Mouse (Mus musculus) hindlimb bud, embryonic 11.5 days (tissue): Measurements from ENCODE around the gene Wfdc12.

Source experiments
- DNase-seq: peaks from one replicate; pipeline ENCODE4 v3.0.0-alpha.2; 2012; ENCODE audit warnings: low read depth, low spot score; ENCODE audit errors: extremely low spot score

Gene Wfdc12

GRCm38 (mm10) chr2:164177831-164178230 lies 12.6 kb downstream of the Wfdc12 start:
- DNase-seq = no peak

- DNase-seq = no peak
These were observed 14.6 kb downstream of the Wfdc12 start for GRCm38 (mm10) chr2:164175850-164176249.

GRCm38 (mm10) chr2:164174649-164175395 lies 15.6 kb downstream of the Wfdc12 start:
- DNase-seq = no peak

- no peak for DNase-seq
These were observed 17.0 kb downstream of the Wfdc12 start for GRCm38 (mm10) chr2:164173394-164173793.

GRCm38 (mm10) chr2:164170902-164171301 lies 19.5 kb downstream of the Wfdc12 start, which contains the start of gene Kcns1:
Gene Kcns1 (minus strand): TSS chr2:164171113.
- DNase-seq = no peak

- no peak for DNase-seq
These were observed 20.1 kb downstream of the Wfdc12 start for GRCm38 (mm10) chr2:164170326-164170725.

- no peak for DNase-seq
These were observed 21.8 kb downstream of the Wfdc12 start for GRCm38 (mm10) chr2:164168571-164168946.

GRCm38 (mm10) chr2:164167752-164168570 lies 22.4 kb downstream of the Wfdc12 start:
- no peak for DNase-seq

GRCm38 (mm10) chr2:164164941-164165340 lies 25.5 kb downstream of the Wfdc12 start:
- DNase-seq = no peak

GRCm38 (mm10) chr2:164161515-164162055 lies 28.8 kb downstream of the Wfdc12 start:
- no peak for DNase-seq

- DNase-seq = no peak
These were observed 31.6 kb downstream of the Wfdc12 start for GRCm38 (mm10) chr2:164158838-164159237.

GRCm38 (mm10) chr2:164156158-164156557 lies 34.2 kb downstream of the Wfdc12 start:
- DNase-seq = no peak

GRCm38 (mm10) chr2:164154007-164154406 lies 36.4 kb downstream of the Wfdc12 start:
- no peak for DNase-seq

GRCm38 (mm10) chr2:164152341-164152740 lies 38.1 kb downstream of the Wfdc12 start:
- DNase-seq = no peak

- DNase-seq = no peak
These were observed 40.2 kb downstream of the Wfdc12 start for GRCm38 (mm10) chr2:164150086-164150760.

- DNase-seq = no peak
These were observed 43.9 kb downstream of the Wfdc12 start for GRCm38 (mm10) chr2:164146556-164146955.

GRCm38 (mm10) chr2:164144541-164144940 lies 45.9 kb downstream of the Wfdc12 start:
- no peak for DNase-seq

- no peak for DNase-seq
These were observed 46.4 kb downstream of the Wfdc12 start for GRCm38 (mm10) chr2:164144025-164144424.

- DNase-seq = no peak
These were observed 48.4 kb downstream of the Wfdc12 start for GRCm38 (mm10) chr2:164142021-164142420.
